Mouse (Mus musculus): ENCODE data around the gene Pnmal2. TPM values are rescaled to one million over a fixed set of nuclear protein-coding genes. Genes with fewer than 3 reads are reported as not detected.

The Pnmal2 gene
- polyA plus RNA-seq, 1 experiment from 2014 or later: 4.7 TPM

- no peak for ATAC-seq (ENCODE audit: low FRiP score, low TSS enrichment)
Observed at GRCm38 (mm10) chr7:16923283-16924036, 21.0 kb upstream of the Pnmal2 start.

GRCm38 (mm10) chr7:16924037-16924834, 20.2 kb upstream of the Pnmal2 start, which contains the start of gene Calm3:
Calm3 (minus strand) TSS chr7:16924114.
- DNase-seq (ENCODE audit: low spot score): peak; percentile 99
- Histone ChIP-seq H3K9ac (ENCODE audit: low read length) (peak within 1 kb of the TSS; percentile 88), H3K4me2 (replicated peaks; ENCODE audit: low read depth) (peak within 1 kb of the TSS; percentile 93), H3K4me3 (ENCODE audit: low read depth, low read length) (peak within 1 kb of the TSS; percentile 90), H3K9me3 (ENCODE audit: control insufficient read depth, low read length) (no peaks in the 10 kb centered on the region), H3K36me3 (ENCODE audit: control insufficient read depth, insufficient read depth, low read length) (no peaks in the 10 kb centered on the region), H3K4me1 (replicated peaks; ENCODE audit: control insufficient read depth, insufficient read depth) (peaks cover 18% of the 10 kb centered on the region), H3K27me3 (ENCODE audit: control insufficient read depth, insufficient read depth, low read length) (no peaks in the 10 kb centered on the region), H3K27ac (replicated peaks) (peak within 1 kb of the TSS; percentile 89)
- TF ChIP-seq CTCF (IDR thresholded peaks at IDR 0.05; ENCODE audit: low read depth) (peak; percentile 26), EP300 (optimal IDR thresholded peaks at IDR 0.05) (peak; percentile 91)
- whole genome bisulfite sequencing: 2% methylated on average over 62 of the region's 64 CpGs
- peak; percentile 93 for ATAC-seq (ENCODE audit: low FRiP score, low TSS enrichment)

More at GRCm38 (mm10) chr7:16923283-16924036, 21.0 kb upstream of the Pnmal2 start:
- H3K27ac ChIP-seq (replicated peaks): peak overlapping the region; percentile 89
- H3K4me1 ChIP-seq (replicated peaks; ENCODE audit: control insufficient read depth, insufficient read depth): peaks cover 18% of the 10 kb centered on the region
- H3K4me2 ChIP-seq (replicated peaks; ENCODE audit: low read depth): peak overlapping the region; percentile 93
- TF ChIP-seq EP300 (optimal IDR thresholded peaks at IDR 0.05) (no peak), CTCF (IDR thresholded peaks at IDR 0.05; ENCODE audit: low read depth) (no peak; the same call in 1 of the 2 replicates)
- peaks cover 2% of the 10 kb centered on the region; the same call in 1 of the 2 replicates for H3K36me3 ChIP-seq (ENCODE audit: control insufficient read depth, insufficient read depth, low read length)
- no peaks in the 10 kb centered on the region for H3K27me3 ChIP-seq (ENCODE audit: control insufficient read depth, insufficient read depth, low read length)
- no peaks in the 10 kb centered on the region for H3K9me3 ChIP-seq (ENCODE audit: control insufficient read depth, low read length)
- WGBS: under 1% methylated on average over 56 of the region's 57 CpGs
- peak overlapping the region; percentile 90 for H3K4me3 ChIP-seq (ENCODE audit: low read depth, low read length)
- H3K9ac ChIP-seq (ENCODE audit: low read length): peak overlapping the region; percentile 88
- DNase-seq (ENCODE audit: low spot score): peak; percentile 48

- no peaks in the 10 kb centered on the region for H3K36me3 ChIP-seq (ENCODE audit: control insufficient read depth, insufficient read depth, low read length)
- H3K9me3 ChIP-seq (ENCODE audit: control insufficient read depth, low read length): no peaks in the 10 kb centered on the region
- H3K9ac ChIP-seq (ENCODE audit: low read length): no peak overlapping the region
- no peak for ATAC-seq (ENCODE audit: low FRiP score, low TSS enrichment)
- no peak overlapping the region for H3K4me3 ChIP-seq (ENCODE audit: low read depth, low read length)
- H3K27me3 ChIP-seq (ENCODE audit: control insufficient read depth, insufficient read depth, low read length): no peaks in the 10 kb centered on the region
- no peak overlapping the region for H3K27ac ChIP-seq (replicated peaks)
- TF ChIP-seq EP300 (optimal IDR thresholded peaks at IDR 0.05) (no peak), CTCF (IDR thresholded peaks at IDR 0.05; ENCODE audit: low read depth) (peak; percentile 27)
- H3K4me2 ChIP-seq (replicated peaks; ENCODE audit: low read depth): no peak overlapping the region
- DNase-seq (ENCODE audit: low spot score): no peak
- no peaks in the 10 kb centered on the region for H3K4me1 ChIP-seq (replicated peaks; ENCODE audit: control insufficient read depth, insufficient read depth)
- WGBS: 33% methylated on average over 2 of the region's 2 CpGs
Observed at GRCm38 (mm10) chr7:16928341-16928740, 16.1 kb upstream of the Pnmal2 start.

- TF ChIP-seq CTCF (IDR thresholded peaks at IDR 0.05; ENCODE audit: low read depth): peak; percentile 81
- TF ChIP-seq EP300 (optimal IDR thresholded peaks at IDR 0.05): no peak
- Histone ChIP-seq H3K9ac (ENCODE audit: low read length) (no peak overlapping the region), H3K9me3 (ENCODE audit: control insufficient read depth, low read length) (no peaks in the 10 kb centered on the region), H3K36me3 (ENCODE audit: control insufficient read depth, insufficient read depth, low read length) (no peaks in the 10 kb centered on the region), H3K4me1 (replicated peaks; ENCODE audit: control insufficient read depth, insufficient read depth) (no peaks in the 10 kb centered on the region), H3K27me3 (ENCODE audit: control insufficient read depth, insufficient read depth, low read length) (no peaks in the 10 kb centered on the region), H3K4me2 (replicated peaks; ENCODE audit: low read depth) (no peak overlapping the region), H3K4me3 (ENCODE audit: low read depth, low read length) (no peak overlapping the region), H3K27ac (replicated peaks) (no peak overlapping the region)
- peak; percentile 27; the same call in 1 of the 2 replicates for ATAC-seq (ENCODE audit: low FRiP score, low TSS enrichment)
- WGBS: 3% methylated on average over 1 of the region's 1 CpGs
- DNase-seq (ENCODE audit: low spot score): peak; percentile 64
Observed at GRCm38 (mm10) chr7:16930850-16931249, 13.6 kb upstream of the Pnmal2 start.

- H3K27ac ChIP-seq (replicated peaks): no peak overlapping the region
- H3K4me3 ChIP-seq (ENCODE audit: low read depth, low read length): no peak overlapping the region
- H3K4me2 ChIP-seq (replicated peaks; ENCODE audit: low read depth): no peak overlapping the region
- no peak overlapping the region for H3K9ac ChIP-seq (ENCODE audit: low read length)
- H3K27me3 ChIP-seq (ENCODE audit: control insufficient read depth, insufficient read depth, low read length): no peaks in the 10 kb centered on the region
- no peaks in the 10 kb centered on the region for H3K4me1 ChIP-seq (replicated peaks; ENCODE audit: control insufficient read depth, insufficient read depth)
- no peaks in the 10 kb centered on the region for H3K9me3 ChIP-seq (ENCODE audit: control insufficient read depth, low read length)
- WGBS: 17% methylated on average over 14 of the region's 14 CpGs
- no peak for TF ChIP-seq EP300 (optimal IDR thresholded peaks at IDR 0.05)
- TF ChIP-seq CTCF (IDR thresholded peaks at IDR 0.05; ENCODE audit: low read depth): peak; percentile 95
- ATAC-seq (ENCODE audit: low FRiP score, low TSS enrichment) (peak; percentile 51; the same call in 1 of the 2 replicates), DNase-seq (ENCODE audit: low spot score) (peak; percentile 80)
- no peaks in the 10 kb centered on the region for H3K36me3 ChIP-seq (ENCODE audit: control insufficient read depth, insufficient read depth, low read length)
Observed at GRCm38 (mm10) chr7:16931968-16932627, 12.4 kb upstream of the Pnmal2 start.

Data from stomach, postnatal 0 days (tissue).